Comparison of ENCODE assay signal across 18 mouse cellular contexts in the genomic region with DNA sequence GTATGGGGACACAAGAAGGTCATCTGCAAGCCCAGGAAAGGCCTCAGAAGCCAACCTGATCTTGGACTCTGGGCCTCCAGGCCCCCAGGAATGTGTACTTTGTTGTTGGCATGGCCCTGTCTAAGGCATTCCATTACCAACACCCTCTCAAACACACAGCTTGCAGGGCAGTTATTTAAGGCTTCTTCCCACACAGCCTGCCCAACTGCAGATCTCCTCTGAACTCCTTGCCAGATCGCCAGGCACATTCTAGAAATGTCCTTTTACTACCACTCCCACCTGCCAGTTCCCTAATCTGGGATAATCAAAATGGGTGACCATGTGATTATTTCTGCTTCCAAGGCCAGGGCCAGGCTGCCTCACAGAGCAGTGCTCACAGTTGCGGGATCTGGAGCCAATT.
DNase-seq lines count a peak whose midpoint lies in the region; ATAC-seq and TF ChIP-seq lines count a peak whose summit lies in the region.
"Had no signal": no experiment of that assay in that cellular context is flagged by ENCODE, and none has a peak within 500 bp of the region (broad histone marks: within the 10 kb centered on the region; RNA-seq: fewer than 3 reads in every experiment).

No protein-coding gene starts in this region.

- TF ChIP-seq POLR2A in cerebellum, adult 2 months (IDR thresholded peaks at IDR 0.05; ENCODE audit: borderline replicate concordance, insufficient read depth, low read length): no peak

- H3K4me2 ChIP-seq in heart, embryonic 13.5 days: no peak overlapping the region; the same call in 1 of the 2 replicates
- no peak overlapping the region for H3K4me2 ChIP-seq in lung, embryonic 14.5 days
- H3K4me2 ChIP-seq: forebrain, embryonic 12.5 days; liver, embryonic 11.5 days; stomach, embryonic 15.5 days had no signal

- no peak overlapping the region for H3K4me3 ChIP-seq in cerebellum, adult 2 months (replicated peaks; ENCODE audit: insufficient read depth, low read depth, low read length)
- H3K4me3 ChIP-seq in heart, embryonic 13.5 days: no peak overlapping the region
- H3K4me3 ChIP-seq in lung, embryonic 14.5 days (ENCODE audit: low read depth, low read length): no peak overlapping the region
- H3K4me3 ChIP-seq: forebrain, embryonic 12.5 days; megakaryocyte, embryonic 14.5 days; stomach, embryonic 15.5 days had no signal

- H3K9me3 ChIP-seq in heart, embryonic 13.5 days: no peaks in the 10 kb centered on the region
- H3K9me3 ChIP-seq in lung, embryonic 14.5 days (ENCODE audit: low read depth, low read length): no peaks in the 10 kb centered on the region
- H3K9me3 ChIP-seq: forebrain, embryonic 12.5 days; G1E; megakaryocyte, embryonic 14.5 days; stomach, embryonic 15.5 days had no signal

- no peak overlapping the region for H3K27ac ChIP-seq in cerebellum, adult 2 months (ENCODE audit: insufficient read depth, low read length)
- H3K27ac ChIP-seq in heart, embryonic 13.5 days (replicated peaks): peak overlapping the region; percentile 90
- H3K27ac ChIP-seq in lung, embryonic 14.5 days (ENCODE audit: low read depth): no peak overlapping the region
- H3K27ac ChIP-seq: forebrain, embryonic 12.5 days; stomach, embryonic 15.5 days had no signal

- no peaks in the 10 kb centered on the region for H3K36me3 ChIP-seq in heart, embryonic 13.5 days
- no peaks in the 10 kb centered on the region for H3K36me3 ChIP-seq in lung, embryonic 14.5 days (ENCODE audit: insufficient read depth)
- H3K36me3 ChIP-seq: forebrain, embryonic 12.5 days; G1E; stomach, embryonic 15.5 days had no signal

- H3K27me3 ChIP-seq in cerebellum, adult 2 months (ENCODE audit: control insufficient read depth, insufficient read depth, low read length): no peaks in the 10 kb centered on the region
- H3K27me3 ChIP-seq in heart, embryonic 13.5 days (replicated peaks): no peaks in the 10 kb centered on the region
- H3K27me3 ChIP-seq in lung, embryonic 14.5 days (ENCODE audit: insufficient read depth, low read length): no peaks in the 10 kb centered on the region
- H3K27me3 ChIP-seq: forebrain, embryonic 12.5 days; megakaryocyte, embryonic 14.5 days; stomach, embryonic 15.5 days had no signal

- WGBS in cerebellum, adult 2 months: 45% methylated on average over 2 of the region's 2 CpGs
- 56% methylated on average over 2 of the region's 2 CpGs for WGBS in heart, embryonic 13.5 days
- 76% methylated on average over 2 of the region's 2 CpGs for WGBS in lung, embryonic 14.5 days

- peak; percentile 39 to 53 for DNase-seq in cerebellum, postnatal 10 days
- no peak for DNase-seq in cerebellum, adult 2 months
- DNase-seq in heart, adult 11 months: no peak
- no peak for DNase-seq in lung, embryonic 14.5 days
- no peak for DNase-seq in lung, postnatal 14 days
- DNase-seq in lung, postnatal 36 days: peak; percentile 30
- DNase-seq in cerebellum, adult 9-11 months: no peak
- DNase-seq: cerebellum, adult 8-10 months; gastrocnemius, postnatal 25 days; right cerebral cortex, postnatal 25 days; thymus, postnatal 25 days had no signal

- H3K9ac ChIP-seq in heart, embryonic 13.5 days: no peak overlapping the region
- H3K9ac ChIP-seq in lung, embryonic 14.5 days: no peak overlapping the region
- H3K9ac ChIP-seq: forebrain, embryonic 12.5 days; stomach, embryonic 15.5 days had no signal

- TF ChIP-seq CTCF in cerebellum, adult 2 months (IDR thresholded peaks at IDR 0.05; ENCODE audit: borderline replicate concordance, insufficient read depth, low read depth, low read length): no peak
- TF ChIP-seq CTCF in lung, embryonic 14.5 days (IDR thresholded peaks at IDR 0.05; ENCODE audit: low read depth): no peak

- no peaks in the 10 kb centered on the region for H3K4me1 ChIP-seq in cerebellum, adult 2 months (ENCODE audit: control insufficient read depth, insufficient read depth, low read length)
- peaks cover 41% of the 10 kb centered on the region for H3K4me1 ChIP-seq in heart, embryonic 13.5 days
- peaks cover 12% of the 10 kb centered on the region; the same call in 1 of the 2 replicates for H3K4me1 ChIP-seq in lung, embryonic 14.5 days (ENCODE audit: insufficient read depth)
- H3K4me1 ChIP-seq: megakaryocyte, embryonic 14.5 days; stomach, embryonic 15.5 days had no signal

- 0 out of 2 replicates have a peak, but pooled peaks have one; percentile 26 for ATAC-seq in heart, embryonic 13.5 days (ENCODE audit: extremely low read depth, insufficient number of reproducible peaks, low FRiP score, low TSS enrichment)
- ATAC-seq in lung, embryonic 14.5 days (ENCODE audit: insufficient read depth): peak; percentile 49; the same call in 1 of the 2 replicates
- ATAC-seq: intestine, embryonic 16.5 days had no signal

Comparison
In these comparisons a context has a peak if more than half of its experiments do, and no peak if none do; other contexts are left out.
1. DNase-seq: peak in cerebellum, postnatal 10 days (2 of 2) and lung, postnatal 36 days (single experiment); none in cerebellum, adult 2 months (0 of 2), heart, adult 11 months (single experiment), lung, embryonic 14.5 days (single experiment), lung, postnatal 14 days (single experiment) and cerebellum, adult 9-11 months (single experiment).